Mouse (Mus musculus): Measurements from ENCODE around the gene Mon1b. TPM values are rescaled to one million over a fixed set of nuclear protein-coding genes. Genes with fewer than 3 reads are reported as not detected.

The Mon1b gene
- polyA plus RNA-seq, 1 experiment, result 9.5 TPM

DNA sequence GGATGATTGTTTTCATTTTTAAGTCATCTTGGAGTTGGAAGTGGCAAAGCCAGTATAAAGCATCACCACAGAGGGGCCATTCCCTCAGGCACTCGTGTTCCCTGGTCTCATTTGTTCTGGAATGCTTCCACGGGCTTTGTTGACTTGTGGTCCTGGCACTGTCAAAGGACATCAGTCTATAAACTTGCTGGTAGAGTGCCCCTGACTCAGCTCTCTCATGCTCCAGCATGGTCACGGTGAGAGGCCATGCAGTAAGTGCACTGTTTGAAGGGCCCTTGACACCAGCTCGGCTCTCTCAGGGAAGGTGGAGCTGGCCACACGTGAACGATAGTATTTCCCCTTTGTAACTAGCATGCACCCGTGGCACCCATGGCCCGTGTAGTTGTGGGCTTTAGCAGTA is 5.0 kb downstream of the Mon1b start:
- no peaks in the 10 kb centered on the region for H3K27me3 ChIP-seq (ENCODE audit: control insufficient read depth, insufficient read depth, low read length)
- H3K36me3 ChIP-seq (ENCODE audit: control insufficient read depth, insufficient read depth, low read length), result peaks cover 37% of the 10 kb centered on the region
- DNase-seq (ENCODE audit: low read depth in 1 of 2, low spot score in 2 of 2), result no peak
- no peak overlapping the region for H3K4me3 ChIP-seq (ENCODE audit: extremely low read depth, insufficient read depth, insufficient read length)
- H3K27ac ChIP-seq (ENCODE audit: insufficient read depth, low read length), result no peak overlapping the region
- TF ChIP-seq POLR2A (IDR thresholded peaks at IDR 0.05; ENCODE audit: low read depth, low read length) (no peak), CTCF (IDR thresholded peaks at IDR 0.05; ENCODE audit: extremely low read depth, insufficient read depth, insufficient read length, insufficient replicate concordance) (no peak)
- WGBS, result 89% methylated on average over 8 of the region's 8 CpGs
- H3K4me1 ChIP-seq (ENCODE audit: control insufficient read depth, insufficient read depth, insufficient read length), result peaks cover 5% of the 10 kb centered on the region; the same call in 1 of the 2 replicates

DNA sequence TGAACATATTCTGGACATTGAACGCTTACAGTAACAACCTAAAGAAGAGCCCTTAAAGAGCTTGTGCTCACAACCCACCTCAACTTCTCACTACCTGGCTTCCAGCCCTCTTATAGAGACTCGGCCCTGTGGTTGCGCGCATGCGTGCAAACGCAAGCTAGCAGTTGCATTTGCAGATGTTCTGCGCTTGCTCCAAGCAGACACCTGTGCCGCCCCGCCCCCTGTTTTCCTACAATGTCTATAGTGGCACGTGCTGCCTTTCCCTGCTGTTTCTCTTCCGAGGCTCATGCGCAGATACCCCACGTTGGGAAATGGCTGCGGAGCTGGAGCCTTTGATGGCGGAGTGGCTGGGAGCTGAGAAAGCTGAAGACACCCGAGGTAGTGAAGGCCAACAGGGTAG is 7.5 kb downstream of the Mon1b start, which contains the start of gene Syce1l:
TSS of gene Syce1l (plus strand) at position 288 of the 400 bp plus-strand sequence.
- H3K27ac ChIP-seq (ENCODE audit: insufficient read depth, low read length), result no peak within 1 kb of the TSS

DNA sequence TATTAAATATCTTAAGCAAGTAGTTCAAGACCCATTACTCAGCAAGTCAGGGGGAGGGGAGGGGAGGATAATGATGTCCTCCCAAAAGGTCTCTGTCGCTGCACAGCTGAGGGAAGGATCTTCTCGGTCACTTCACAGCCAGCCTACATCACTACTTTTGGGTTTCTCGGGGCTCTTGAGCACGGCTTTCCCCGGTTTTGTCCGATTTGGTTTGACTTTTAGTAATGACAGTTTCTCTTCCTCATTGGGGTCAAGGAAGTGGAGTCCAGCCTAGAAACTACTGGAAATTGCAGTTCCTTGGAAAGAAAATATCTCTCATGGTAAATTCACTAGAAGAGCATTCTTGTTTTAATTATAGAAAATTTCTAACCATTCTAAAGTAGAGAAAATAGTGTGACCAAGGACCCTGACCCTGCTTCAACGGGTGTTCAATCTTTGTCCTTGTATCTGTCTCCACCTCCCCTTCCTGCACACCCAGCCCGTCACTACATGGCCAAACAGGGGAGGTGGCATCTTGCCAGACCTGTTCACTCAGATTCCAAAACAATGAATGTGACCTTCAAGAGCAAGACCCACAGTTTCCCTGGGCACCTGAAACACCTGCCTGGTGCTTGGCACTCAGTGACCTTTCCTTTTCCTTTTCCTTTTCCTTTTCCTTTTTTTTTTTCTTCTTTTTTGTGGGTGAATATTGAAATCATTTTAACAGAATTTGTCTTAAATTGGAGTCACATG is 8.3 kb downstream of the Mon1b start:
- Histone ChIP-seq H3K27me3 (ENCODE audit: control insufficient read depth, insufficient read depth, low read length) (no peaks in the 10 kb centered on the region), H3K36me3 (ENCODE audit: control insufficient read depth, insufficient read depth, low read length) (peaks cover 30% of the 10 kb centered on the region), H3K27ac (ENCODE audit: insufficient read depth, low read length) (no peak overlapping the region), H3K4me1 (ENCODE audit: control insufficient read depth, insufficient read depth, insufficient read length) (no peaks in the 10 kb centered on the region), H3K4me3 (ENCODE audit: extremely low read depth, insufficient read depth, insufficient read length) (no peak overlapping the region)
- TF ChIP-seq POLR2A (IDR thresholded peaks at IDR 0.05; ENCODE audit: low read depth, low read length), result no peak
- TF ChIP-seq CTCF (IDR thresholded peaks at IDR 0.05; ENCODE audit: extremely low read depth, insufficient read depth, insufficient read length, insufficient replicate concordance), result no peak
- WGBS, result 74% methylated on average over 8 of the region's 8 CpGs
- no peak for DNase-seq (ENCODE audit: low read depth in 1 of 2, low spot score in 2 of 2)

More for the DNA sequence above, 7.5 kb downstream of the Mon1b start, which contains the start of gene Syce1l:
- TF ChIP-seq POLR2A (IDR thresholded peaks at IDR 0.05; ENCODE audit: low read depth, low read length), result no peak
- no peak for TF ChIP-seq CTCF (IDR thresholded peaks at IDR 0.05; ENCODE audit: extremely low read depth, insufficient read depth, insufficient read length, insufficient replicate concordance)
- Histone ChIP-seq H3K4me1 (ENCODE audit: control insufficient read depth, insufficient read depth, insufficient read length) (no peaks in the 10 kb centered on the region), H3K27me3 (ENCODE audit: control insufficient read depth, insufficient read depth, low read length) (no peaks in the 10 kb centered on the region), H3K4me3 (ENCODE audit: extremely low read depth, insufficient read depth, insufficient read length) (no peak within 1 kb of the TSS), H3K36me3 (ENCODE audit: control insufficient read depth, insufficient read depth, low read length) (peaks cover 37% of the 10 kb centered on the region)
- DNase-seq (ENCODE audit: low read depth in 1 of 2, low spot score in 2 of 2), result no peak
- 94% methylated on average over 16 of the region's 16 CpGs for WGBS

DNA sequence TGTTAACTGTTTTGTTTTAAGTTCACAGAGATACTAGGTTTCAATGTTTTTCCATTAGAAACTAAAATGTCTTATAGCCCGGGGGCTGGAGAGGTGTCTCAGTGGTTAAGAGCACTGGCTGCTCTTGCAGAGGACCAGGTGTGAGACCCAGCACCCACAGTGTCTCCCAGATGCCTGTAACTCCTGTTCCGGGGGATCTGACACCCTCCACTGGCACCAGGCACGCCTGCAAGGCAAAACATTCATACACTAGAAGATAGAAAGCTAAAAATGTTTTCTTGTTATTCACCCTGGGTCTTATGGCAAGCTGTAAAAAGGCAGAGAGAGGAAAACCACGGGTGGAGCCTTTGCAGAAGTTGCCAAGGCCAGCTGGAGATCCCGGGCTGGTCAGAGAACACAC is 9.8 kb downstream of the Mon1b start:
- Histone ChIP-seq H3K27me3 (ENCODE audit: control insufficient read depth, insufficient read depth, low read length) (no peaks in the 10 kb centered on the region), H3K4me3 (ENCODE audit: extremely low read depth, insufficient read depth, insufficient read length) (no peak overlapping the region), H3K27ac (ENCODE audit: insufficient read depth, low read length) (no peak overlapping the region), H3K36me3 (ENCODE audit: control insufficient read depth, insufficient read depth, low read length) (peaks cover 22% of the 10 kb centered on the region), H3K4me1 (ENCODE audit: control insufficient read depth, insufficient read depth, insufficient read length) (no peaks in the 10 kb centered on the region)
- no peak for DNase-seq (ENCODE audit: low read depth in 1 of 2, low spot score in 2 of 2)
- TF ChIP-seq POLR2A (IDR thresholded peaks at IDR 0.05; ENCODE audit: low read depth, low read length), result no peak
- TF ChIP-seq CTCF (IDR thresholded peaks at IDR 0.05; ENCODE audit: extremely low read depth, insufficient read depth, insufficient read length, insufficient replicate concordance), result no peak
- WGBS, result 53% methylated on average over 5 of the region's 5 CpGs

DNA sequence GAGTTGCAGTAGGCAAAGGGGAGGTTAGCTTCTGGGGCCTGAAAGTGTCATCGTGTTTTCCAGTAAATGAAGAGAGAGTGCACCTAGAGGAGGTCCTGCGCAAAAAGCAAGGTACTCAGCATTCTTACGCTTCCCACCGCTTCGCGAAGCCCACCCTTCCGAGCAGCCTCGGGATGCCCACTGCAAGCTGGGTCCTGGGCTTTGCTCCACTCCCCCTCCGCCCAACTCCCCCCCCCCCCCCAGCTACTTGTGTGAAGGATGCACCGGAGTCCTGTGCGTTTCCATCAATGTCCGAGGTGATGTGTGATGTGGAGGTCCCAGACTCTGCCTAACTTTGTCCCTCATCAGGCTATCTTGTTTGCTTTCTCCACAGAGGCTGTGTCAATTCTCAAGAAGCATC is 17.1 kb downstream of the Mon1b start:
- no peaks in the 10 kb centered on the region for H3K36me3 ChIP-seq (ENCODE audit: control insufficient read depth, insufficient read depth, low read length)
- WGBS, result 85% methylated on average over 11 of the region's 12 CpGs
- TF ChIP-seq CTCF (IDR thresholded peaks at IDR 0.05; ENCODE audit: extremely low read depth, insufficient read depth, insufficient read length, insufficient replicate concordance) (no peak), POLR2A (IDR thresholded peaks at IDR 0.05; ENCODE audit: low read depth, low read length) (no peak)

DNA sequence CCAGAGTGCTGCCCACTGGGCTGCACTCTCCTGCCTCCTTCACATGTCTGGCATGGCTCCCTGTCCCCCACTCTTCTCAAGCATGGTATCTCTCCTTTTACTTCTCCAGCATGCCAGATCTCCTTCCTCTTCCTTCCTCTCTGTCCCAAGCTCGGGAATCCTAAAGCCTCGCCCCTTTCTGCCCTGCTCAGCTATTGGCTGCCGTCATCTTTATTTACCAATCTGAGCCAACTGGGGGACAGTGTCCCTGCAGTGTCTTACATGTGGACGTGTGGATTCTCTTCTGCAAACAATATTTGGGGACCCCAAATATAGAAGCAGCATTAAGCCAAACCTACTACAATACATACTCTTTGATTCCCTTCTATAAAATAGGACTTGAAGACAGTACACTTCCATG is 17.8 kb downstream of the Mon1b start:
- 58% methylated on average over 4 of the region's 4 CpGs for WGBS
- H3K27ac ChIP-seq (ENCODE audit: insufficient read depth, low read length), result no peak overlapping the region
- no peak overlapping the region for H3K4me3 ChIP-seq (ENCODE audit: extremely low read depth, insufficient read depth, insufficient read length)
- H3K4me1 ChIP-seq (ENCODE audit: control insufficient read depth, insufficient read depth, insufficient read length), result peaks cover 8% of the 10 kb centered on the region
- no peak for TF ChIP-seq CTCF (IDR thresholded peaks at IDR 0.05; ENCODE audit: extremely low read depth, insufficient read depth, insufficient read length, insufficient replicate concordance)
- no peak for TF ChIP-seq POLR2A (IDR thresholded peaks at IDR 0.05; ENCODE audit: low read depth, low read length)
- no peaks in the 10 kb centered on the region for H3K36me3 ChIP-seq (ENCODE audit: control insufficient read depth, insufficient read depth, low read length)
- DNase-seq (ENCODE audit: low read depth in 1 of 2, low spot score in 2 of 2), result no peak
- H3K27me3 ChIP-seq (ENCODE audit: control insufficient read depth, insufficient read depth, low read length), result no peaks in the 10 kb centered on the region

More for the DNA sequence above, 17.1 kb downstream of the Mon1b start:
- Histone ChIP-seq H3K4me1 (ENCODE audit: control insufficient read depth, insufficient read depth, insufficient read length) (peaks cover 8% of the 10 kb centered on the region), H3K27ac (ENCODE audit: insufficient read depth, low read length) (no peak overlapping the region), H3K4me3 (ENCODE audit: extremely low read depth, insufficient read depth, insufficient read length) (no peak overlapping the region), H3K27me3 (ENCODE audit: control insufficient read depth, insufficient read depth, low read length) (no peaks in the 10 kb centered on the region)
- DNase-seq (ENCODE audit: low read depth in 1 of 2, low spot score in 2 of 2), result no peak

DNA sequence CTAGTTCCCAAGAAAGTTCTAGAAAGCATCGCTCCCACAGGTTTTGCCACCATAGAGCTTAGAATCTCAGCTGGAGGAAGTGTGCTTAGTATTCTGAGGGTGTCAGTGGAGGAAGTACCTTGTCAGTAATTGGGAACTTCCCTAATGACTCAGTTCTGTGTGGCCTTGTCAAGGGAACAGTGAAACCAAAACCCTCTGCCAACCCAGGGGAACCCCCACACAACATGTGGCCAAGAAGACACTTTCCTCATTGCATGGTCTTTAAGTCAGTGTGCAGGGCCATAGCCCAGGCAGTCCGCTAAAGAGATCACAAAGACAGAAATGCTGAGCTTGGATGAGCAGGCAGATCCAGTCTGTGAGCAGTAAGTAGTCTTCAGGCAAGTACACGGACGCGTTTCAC is 20.8 kb downstream of the Mon1b start:
- H3K4me3 ChIP-seq (ENCODE audit: extremely low read depth, insufficient read depth, insufficient read length), result no peak overlapping the region
- no peak overlapping the region for H3K27ac ChIP-seq (ENCODE audit: insufficient read depth, low read length)
- H3K36me3 ChIP-seq (ENCODE audit: control insufficient read depth, insufficient read depth, low read length), result no peaks in the 10 kb centered on the region
- 48% methylated on average over 5 of the region's 5 CpGs for WGBS
- H3K27me3 ChIP-seq (ENCODE audit: control insufficient read depth, insufficient read depth, low read length), result no peaks in the 10 kb centered on the region
- DNase-seq (ENCODE audit: low read depth in 1 of 2, low spot score in 2 of 2), result peak; percentile 24 to 35
- peaks cover 8% of the 10 kb centered on the region for H3K4me1 ChIP-seq (ENCODE audit: control insufficient read depth, insufficient read depth, insufficient read length)
- TF ChIP-seq POLR2A (IDR thresholded peaks at IDR 0.05; ENCODE audit: low read depth, low read length) (no peak), CTCF (IDR thresholded peaks at IDR 0.05; ENCODE audit: extremely low read depth, insufficient read depth, insufficient read length, insufficient replicate concordance) (no peak)
